Mouse (Mus musculus) stomach, embryonic 14.5 days (tissue): ENCODE results near the gene Gsdmc4. TPM values are rescaled to one million over a fixed set of nuclear protein-coding genes. Genes with fewer than 3 reads are reported as not detected.
"Not testable (repeated sequence)": the region's sequence is repeated elsewhere in the genome, so short reads cannot be mapped to it uniquely, and the experiment has no call there.

Experiments used
- ATAC-seq: fragments of 200-750 bp; cut with Nextera tagmentation; 2 replicates; pipeline ENCODE4 v1.8.0; 2017; ENCODE audit warnings: low read depth, moderate TSS enrichment; ENCODE audit not compliant: insufficient number of reproducible peaks, insufficient read depth, low FRiP score
- H3K27ac ChIP-seq: fragments of 300-500 bp; sonication (generic); 2 replicates; pipeline ENCODE4 v1.5.1; 2014; ENCODE audit warnings: mild to moderate bottlenecking, low read length, moderate library complexity, mixed read lengths
- H3K27me3 ChIP-seq: fragments of 300-500 bp; sonication (generic); 2 replicates; pipeline ENCODE4 v1.6.1; 2014; ENCODE audit warnings: low read length, control low read depth, mixed read lengths; ENCODE audit not compliant: control insufficient read depth, insufficient read depth
- H3K36me3 ChIP-seq: fragments of 300-500 bp; sonication (generic); 2 replicates; pipeline ENCODE4 v1.6.1; 2014; ENCODE audit warnings: mild to moderate bottlenecking, control low read depth, low read length, moderate library complexity, mixed read lengths; ENCODE audit not compliant: control insufficient read depth, insufficient read depth
- H3K4me1 ChIP-seq: fragments of 300-500 bp; sonication (generic); 2 replicates; pipeline ENCODE4 v1.6.1; 2014; ENCODE audit warnings: low read length, control low read depth, mixed read lengths; ENCODE audit not compliant: control insufficient read depth, insufficient read depth
- H3K4me2 ChIP-seq: fragments of 300-500 bp; sonication (generic); replicated peaks from 2 replicates; pipeline ENCODE4 v1.6.1; 2014; ENCODE audit warnings: low read depth, low read length, control low read depth
- H3K4me3 ChIP-seq: fragments of 300-500 bp; sonication (generic); 2 replicates; pipeline ENCODE4 v1.5.1; 2014; ENCODE audit warnings: low read depth, low read length, control low read depth
- H3K9ac ChIP-seq: fragments of 300-500 bp; sonication (generic); replicated peaks from 2 replicates; pipeline ENCODE4 v1.6.1; 2014; ENCODE audit warnings: low read depth, mild to moderate bottlenecking, control low read depth, low read length, moderate library complexity, mixed read lengths
- H3K9me3 ChIP-seq: fragments of 300-500 bp; sonication (generic); 2 replicates; pipeline ENCODE4 v1.6.1; 2016; ENCODE audit warnings: low read depth, low read length, control low read depth; ENCODE audit not compliant: control insufficient read depth
- WGBS: fragments of 180-500 bp; shearing (Covaris S2); extraction: QIAGEN DNeasy Blood & Tissue Kit; methylation state at CpG from one replicate; pipeline ENCODE4 v1.1.7; 2014; 5-methylcytosine and 5-hydroxymethylcytosine counted together
- polyA plus RNA-seq: library from polyadenylated mRNA; unstranded; fragments of >200 nt; fragmentation: Nextera tagmentation; extraction: Ambion mirVana; gene quantifications from 2 replicates; pipeline ENCODE4 v1.2.1, GENCODE M21; 2014

The Gsdmc4 gene
- polyA plus RNA-seq, 1 experiment from 2014 or later = 0.74 TPM

GRCm38 (mm10) chr15:63878458-63878857 lies 33.6 kb downstream of the Gsdmc4 start, which contains the start of gene Gsdmc3:
Gene Gsdmc3, minus strand, starts transcription at chr15:63878558.
- H3K27ac ChIP-seq, H3K36me3 ChIP-seq, H3K27me3 ChIP-seq, H3K4me1 ChIP-seq, ATAC-seq, H3K9ac ChIP-seq, H3K9me3 ChIP-seq, H3K4me3 ChIP-seq, H3K4me2 ChIP-seq: not testable (repeated sequence)
- WGBS = 81% methylated on average over 1 of the region's 3 CpGs

GRCm38 (mm10) chr15:63876160-63876559 lies 35.9 kb downstream of the Gsdmc4 start:
- H3K9me3 ChIP-seq, H3K36me3 ChIP-seq, H3K27ac ChIP-seq, H3K9ac ChIP-seq, H3K27me3 ChIP-seq, H3K4me3 ChIP-seq, ATAC-seq, H3K4me2 ChIP-seq, H3K4me1 ChIP-seq: not testable (repeated sequence)

GRCm38 (mm10) chr15:63861965-63862364 lies 50.1 kb downstream of the Gsdmc4 start:
- not testable (repeated sequence) for H3K9ac ChIP-seq, H3K9me3 ChIP-seq, H3K4me2 ChIP-seq, H3K36me3 ChIP-seq, H3K27ac ChIP-seq, H3K4me3 ChIP-seq, H3K4me1 ChIP-seq, H3K27me3 ChIP-seq, ATAC-seq
- 37% methylated on average over 5 of the region's 5 CpGs for WGBS

Other genes with a start within 250 kb of the Gsdmc4 start
- 7.7 and 10.0 TPM in 2 replicates for gene Gsdmc2, start 67.1 kb downstream of the Gsdmc4 start, polyA plus RNA-seq
- gene Gsdmc3, start 33.7 kb downstream of the Gsdmc4 start, polyA plus RNA-seq = 2.0 and 2.5 TPM in 2 replicates
- gene Fam49b, start 148.2 kb upstream of the Gsdmc4 start, polyA plus RNA-seq = 72.6 and 81.4 TPM in 2 replicates